Mouse (Mus musculus) megakaryocyte-erythroid progenitor cell, adult 5-6 weeks (primary cell): ENCODE data around the gene Tbc1d12. TPM values are rescaled to one million over a fixed set of nuclear protein-coding genes. Genes with fewer than 3 reads are reported as not detected.
"Not testable (repeated sequence)": the region's sequence is repeated elsewhere in the genome, so short reads cannot be mapped to it uniquely, and the experiment has no call there.

Source experiments
- ATAC-seq: replicated peaks from 2 replicates; pipeline ENCODE4 v1.8.0; 2016; ENCODE audit warnings: mild to moderate bottlenecking, inconsistent platforms; ENCODE audit not compliant: severe bottlenecking, poor library complexity, low FRiP score, low TSS enrichment
- total RNA-seq, 2 experiments: library from RNA; stranded (forward) in 1 of 2; stranded (reverse) in 1 of 2; fragments of 200-1000, 215-1000 nt in 1 of 2; fragments of >200 nt in 1 of 2; fragmentation: Nextera tagmentation in 1 of 2; gene quantifications; 2 replicates each; pipeline ENCODE4 v1.2.3; 2014 to 2017

Tbc1d12 gene
- total RNA-seq (2014; fragmentation: Nextera tagmentation) (1.9 and 4.3 TPM in 2 replicates), total RNA-seq (2017) (4.2 and 4.5 TPM in 2 replicates)

GRCm38 (mm10) chr19:38836438-38837170 is at the start of gene Tbc1d12:
Gene Tbc1d12 (plus strand): TSS chr19:38836579.
- peak; percentile 94 for ATAC-seq

GRCm38 (mm10) chr19:38787756-38788155 is 48.6 kb upstream of the Tbc1d12 start:
- ATAC-seq: no peak

- no peak for ATAC-seq
These were observed 42.8 kb upstream of the Tbc1d12 start for GRCm38 (mm10) chr19:38793563-38794045.

- ATAC-seq: no peak
These were observed 39.8 kb upstream of the Tbc1d12 start for GRCm38 (mm10) chr19:38796546-38796945.

GRCm38 (mm10) chr19:38798291-38798690 is 38.1 kb upstream of the Tbc1d12 start:
- no peak for ATAC-seq

- no peak for ATAC-seq
These were observed 37.6 kb upstream of the Tbc1d12 start for GRCm38 (mm10) chr19:38798801-38799200.

GRCm38 (mm10) chr19:38818191-38818590 is 18.2 kb upstream of the Tbc1d12 start:
- ATAC-seq: no peak

- ATAC-seq: peak; percentile 88
These were observed 17.5 kb upstream of the Tbc1d12 start, which contains the start of gene Noc3l for GRCm38 (mm10) chr19:38818766-38819426. Gene Noc3l (minus strand): TSS chr19:38819237.

GRCm38 (mm10) chr19:38819427-38819802 is 17.0 kb upstream of the Tbc1d12 start:
- no peak; the same call in 1 of the 2 replicates for ATAC-seq

GRCm38 (mm10) chr19:38820186-38820804 is 16.1 kb upstream of the Tbc1d12 start:
- peak; percentile 86 for ATAC-seq

- ATAC-seq: no peak
These were observed 3.2 kb upstream of the Tbc1d12 start for GRCm38 (mm10) chr19:38833224-38833623.

- ATAC-seq: no peak
These were observed 318 bp upstream of the Tbc1d12 start for GRCm38 (mm10) chr19:38836084-38836437.

- ATAC-seq: peak; percentile 29
These were observed 827 bp downstream of the Tbc1d12 start for GRCm38 (mm10) chr19:38837171-38837641.

GRCm38 (mm10) chr19:38844817-38845216 is 8.4 kb downstream of the Tbc1d12 start:
- no peak for ATAC-seq

- ATAC-seq: no peak
These were observed 10.0 kb downstream of the Tbc1d12 start for GRCm38 (mm10) chr19:38846373-38846772.

- ATAC-seq: no peak
These were observed 21.8 kb downstream of the Tbc1d12 start for GRCm38 (mm10) chr19:38858224-38858623.

GRCm38 (mm10) chr19:38862523-38862922 is 26.1 kb downstream of the Tbc1d12 start:
- ATAC-seq: no peak

- not testable (repeated sequence) for ATAC-seq
These were observed 38.4 kb downstream of the Tbc1d12 start for GRCm38 (mm10) chr19:38874825-38875224.

GRCm38 (mm10) chr19:38880300-38880699 is 43.9 kb downstream of the Tbc1d12 start:
- 0 out of 2 replicates have a peak, but pooled peaks have one; percentile 52 for ATAC-seq
